Mouse (Mus musculus) T-helper 1 cell (primary cell): ENCODE results near the gene Slc9b2.

Experiments
- in situ Hi-C: fragments of 300-600 bp; cut with MboI, MseI; formaldehyde crosslinking; loops from one replicate; pipeline ENCODE4 v1.15.1; 2025; ENCODE audit warnings: high pct_unique_total_duplicates

Gene Slc9b2

DNA sequence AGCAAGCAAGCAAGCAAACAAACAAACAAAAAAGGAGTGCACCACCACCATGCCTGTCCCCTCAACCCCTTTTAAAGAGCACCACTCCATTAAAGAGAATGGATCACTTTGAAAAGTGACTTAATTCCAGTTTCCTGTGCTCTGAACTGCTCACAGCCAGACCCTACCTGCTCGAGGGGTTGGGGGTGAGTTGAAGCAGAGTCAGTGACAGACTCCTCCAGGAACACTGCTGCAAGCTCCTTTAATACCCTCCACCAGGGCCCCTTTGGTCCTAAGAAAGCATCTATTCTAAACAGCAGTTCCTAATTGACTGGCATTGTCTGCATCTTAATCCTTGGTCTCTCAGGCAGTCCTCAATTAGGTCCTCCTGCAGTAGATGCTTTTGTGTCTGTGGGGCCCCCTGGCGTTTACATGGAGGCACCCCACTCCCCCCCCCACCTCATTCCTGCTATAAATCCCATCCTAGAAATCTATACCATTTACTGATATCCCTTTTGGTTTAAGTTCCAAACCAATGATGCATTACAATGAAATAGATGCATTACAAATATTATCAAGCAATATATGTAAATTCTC is 5.5 kb downstream of the Slc9b2 start:
- in situ Hi-C loops: no loop called here

DNA sequence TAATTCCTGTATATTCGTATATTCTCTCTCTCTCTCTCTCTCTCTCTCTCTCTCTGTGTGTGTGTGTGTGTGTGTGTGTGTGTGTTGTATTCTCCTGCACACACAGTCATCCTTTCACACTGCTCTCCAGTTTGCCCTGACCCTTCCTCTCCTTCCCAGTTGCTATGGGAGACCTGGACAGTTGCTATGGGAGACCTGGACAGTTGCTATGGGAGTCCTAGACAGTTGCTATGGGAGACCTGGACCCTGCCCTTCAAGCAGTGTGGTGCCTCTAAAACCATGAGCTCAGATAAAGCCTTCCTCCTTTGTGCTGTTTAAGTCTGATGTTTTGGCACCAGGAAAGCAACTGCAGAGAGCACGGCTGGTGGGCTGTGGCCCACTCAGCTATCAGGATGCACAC is 6.2 kb downstream of the Slc9b2 start:
- in situ Hi-C loops: no loop called here

DNA sequence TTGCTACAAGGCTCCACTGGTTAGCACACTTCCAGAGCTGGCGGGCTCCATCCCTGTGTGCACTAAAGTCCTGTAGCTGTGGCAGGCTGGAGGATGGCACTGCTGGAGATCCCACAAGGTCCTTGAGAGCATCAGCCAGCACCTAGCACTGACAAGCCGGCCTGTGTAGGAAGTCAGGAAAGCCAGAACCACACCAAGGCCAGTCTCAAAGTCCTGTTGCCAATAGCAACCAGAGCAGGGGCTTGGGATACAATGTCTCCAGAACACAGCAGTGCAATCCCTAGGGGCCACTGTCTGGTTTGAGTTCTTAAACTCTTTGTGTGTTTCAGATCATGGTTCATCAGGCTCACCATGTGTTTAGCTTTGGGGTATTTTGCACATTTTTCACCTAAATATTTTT is 7.3 kb downstream of the Slc9b2 start:
- in situ Hi-C loops: no loop called here

DNA sequence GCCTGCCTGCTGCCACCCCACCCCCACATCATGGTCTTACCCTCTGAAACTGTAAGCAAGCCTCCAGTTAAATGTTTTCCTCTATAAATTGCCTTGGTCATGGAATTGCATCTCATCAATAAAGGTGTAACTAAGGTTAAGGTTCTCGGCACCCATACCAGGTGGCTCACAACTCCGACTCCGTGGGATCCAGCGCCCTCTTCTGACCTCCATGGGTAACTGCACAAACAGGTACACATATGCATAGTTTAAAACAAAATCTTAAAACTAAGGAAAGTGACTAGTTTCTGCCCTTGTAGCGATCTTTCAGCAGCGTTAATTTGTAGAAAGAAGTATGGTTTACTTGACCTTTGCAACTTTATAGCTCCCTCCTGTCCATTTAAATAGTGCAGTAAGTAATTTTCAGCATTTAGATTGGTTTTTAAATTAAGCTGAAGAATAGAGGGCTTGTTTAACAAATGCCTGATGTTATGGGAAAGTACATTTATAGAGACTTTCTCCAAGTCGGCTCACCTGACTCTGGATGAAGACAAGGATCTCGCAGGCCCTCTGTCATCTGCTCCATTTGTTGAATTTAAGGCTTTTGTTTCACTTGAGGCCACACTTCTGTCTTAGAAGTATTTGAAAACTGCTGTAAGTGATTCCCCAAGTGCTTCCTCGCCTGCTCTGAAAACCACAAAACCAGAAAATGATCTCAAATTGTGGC is 8.4 kb downstream of the Slc9b2 start:
- in situ Hi-C loops: no loop called here

DNA sequence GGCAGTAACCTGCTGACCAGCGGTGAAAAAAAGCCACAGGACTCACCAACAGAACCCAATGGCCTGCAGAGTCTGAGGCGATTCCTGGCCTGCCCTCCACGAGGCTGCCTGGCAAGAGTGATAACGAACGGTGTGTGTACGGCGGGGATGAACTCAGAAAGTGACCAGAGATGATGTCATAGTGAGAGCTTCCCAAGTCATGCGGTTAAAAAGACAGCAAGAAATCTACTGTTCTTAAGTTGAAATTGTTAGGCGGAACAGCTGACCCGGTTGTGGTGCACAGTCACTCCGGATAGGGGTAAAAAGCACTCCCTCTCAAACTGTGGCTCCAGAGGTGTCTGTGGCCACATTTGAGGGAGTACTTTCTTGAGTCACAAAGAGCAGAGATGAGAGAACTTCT is 10.8 kb downstream of the Slc9b2 start:
- in situ Hi-C loops: no loop called here

DNA sequence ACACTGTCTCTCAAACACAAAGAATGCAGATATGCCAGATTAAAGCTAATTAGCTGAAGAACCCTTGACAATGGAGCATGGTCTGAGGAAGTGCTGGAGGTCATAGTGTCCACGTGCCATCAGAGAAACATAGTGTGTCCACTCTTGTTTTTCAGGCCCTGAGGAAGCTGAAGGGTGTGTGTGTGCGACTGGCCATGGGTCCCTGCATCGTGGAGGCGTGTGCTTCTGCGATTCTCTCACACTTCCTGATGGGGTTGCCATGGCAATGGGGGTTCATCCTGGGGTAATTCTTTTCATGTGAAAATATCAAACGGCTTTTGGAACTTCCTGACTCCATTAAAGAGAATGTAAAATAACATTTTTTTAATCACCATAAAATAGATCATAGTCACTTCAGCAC is 16.9 kb downstream of the Slc9b2 start:
- in situ Hi-C loops: no loop called here

DNA sequence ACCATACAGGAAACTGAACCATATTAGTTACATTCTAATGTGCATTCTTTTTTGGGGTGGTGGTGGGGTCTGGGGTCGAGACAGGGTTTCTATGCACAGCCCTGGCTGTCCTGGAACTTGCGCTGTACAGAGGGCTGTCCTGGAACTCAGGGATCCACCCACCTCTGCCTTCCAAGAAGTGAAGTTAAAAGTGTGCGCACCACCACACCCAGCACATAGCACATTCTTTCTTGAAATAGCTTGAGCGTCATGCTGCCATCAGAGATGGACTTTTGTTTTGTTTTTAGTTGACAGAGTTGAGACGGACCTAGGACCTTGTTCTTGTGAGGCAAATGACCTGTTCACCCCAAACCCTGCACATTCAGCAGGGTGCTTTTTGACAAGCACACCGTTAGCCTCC is 19.7 kb downstream of the Slc9b2 start:
- in situ Hi-C loops: loop anchor here (5.0 kb wide), 1 partner anchor 35 kb away; no protein-coding TSS in a partner anchor

DNA sequence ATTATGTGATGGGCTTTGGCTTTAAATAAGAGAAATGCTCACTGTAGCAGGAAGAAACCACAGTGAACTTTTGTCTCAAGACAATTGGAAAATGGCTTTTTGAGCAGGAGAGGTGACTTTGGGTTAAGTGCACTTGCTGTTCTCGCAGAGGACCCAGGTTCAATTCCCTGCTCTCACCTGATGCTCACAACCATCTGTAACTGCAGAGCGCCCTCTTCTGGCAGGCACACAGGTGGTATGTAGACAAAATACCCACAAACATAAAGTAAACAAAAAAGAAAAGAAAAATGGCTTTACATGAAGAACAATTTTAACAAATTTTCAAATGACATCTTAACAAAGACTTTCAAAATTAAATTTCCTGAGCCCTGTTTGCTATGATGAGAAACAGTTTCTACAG is 20.1 kb downstream of the Slc9b2 start:
- in situ Hi-C loops: loop anchor here (5.0 kb wide), 1 partner anchor 35 kb away; no protein-coding TSS in a partner anchor

DNA sequence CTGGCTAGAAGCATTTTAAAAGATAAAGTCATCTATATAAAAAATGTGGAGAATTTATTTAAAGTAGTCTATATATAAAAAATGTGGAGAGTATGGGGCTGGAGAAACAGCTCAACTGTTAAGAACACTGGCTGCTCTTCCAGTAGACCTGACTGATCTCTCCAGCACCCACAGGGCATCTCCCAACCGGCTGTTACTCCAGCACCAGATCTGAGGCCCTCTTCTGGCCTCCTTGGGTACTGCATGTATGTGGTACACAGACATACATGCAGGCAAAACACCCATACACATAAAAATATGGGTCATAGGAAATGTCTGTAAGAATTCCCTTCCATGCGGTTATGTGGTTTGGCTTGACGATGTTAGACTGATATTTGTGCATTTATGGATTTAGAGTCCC is 21.1 kb downstream of the Slc9b2 start:
- in situ Hi-C loops: loop anchor here (5.0 kb wide), 1 partner anchor 36 kb away; no protein-coding TSS in a partner anchor

DNA sequence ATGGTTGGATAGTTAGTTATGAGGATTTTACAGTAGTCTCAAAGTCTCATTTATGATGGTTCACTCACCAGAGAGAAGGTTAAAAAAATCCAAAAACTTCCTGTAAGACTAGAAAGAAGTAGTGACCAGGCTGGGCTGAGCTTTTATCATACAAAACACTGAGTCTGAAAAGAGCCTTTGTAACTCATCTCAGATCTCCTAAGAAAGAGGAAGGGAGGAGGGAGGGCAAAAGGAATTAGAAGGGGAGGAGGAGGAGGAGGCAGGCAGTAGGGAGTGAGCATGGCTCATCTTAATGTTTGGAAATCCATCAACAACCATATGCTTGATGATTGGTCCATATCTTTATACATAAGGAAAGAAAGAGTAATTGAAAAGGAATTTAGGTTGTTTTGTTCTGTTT is 25.2 kb downstream of the Slc9b2 start:
- in situ Hi-C loops: no loop called here

DNA sequence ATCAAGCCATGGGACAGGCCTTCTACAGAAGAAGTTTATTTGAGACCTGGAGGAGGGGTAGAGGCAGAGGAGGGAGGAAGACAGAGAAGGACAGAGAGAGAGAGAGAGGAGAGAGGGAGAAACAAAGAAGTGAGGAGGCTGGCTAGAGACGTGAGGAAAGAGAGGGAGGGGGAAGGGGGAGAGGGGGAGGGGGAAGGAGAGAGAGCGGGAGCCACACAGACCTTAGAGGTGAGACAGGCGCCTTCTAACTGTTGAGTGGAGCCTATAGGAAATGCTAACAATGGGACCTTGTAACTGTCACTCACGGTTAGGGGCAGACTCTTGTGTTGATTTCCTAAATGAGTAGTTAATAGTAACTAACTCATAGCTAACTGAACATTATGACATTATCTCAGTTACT is 26.3 kb downstream of the Slc9b2 start:
- in situ Hi-C loops: no loop called here

DNA sequence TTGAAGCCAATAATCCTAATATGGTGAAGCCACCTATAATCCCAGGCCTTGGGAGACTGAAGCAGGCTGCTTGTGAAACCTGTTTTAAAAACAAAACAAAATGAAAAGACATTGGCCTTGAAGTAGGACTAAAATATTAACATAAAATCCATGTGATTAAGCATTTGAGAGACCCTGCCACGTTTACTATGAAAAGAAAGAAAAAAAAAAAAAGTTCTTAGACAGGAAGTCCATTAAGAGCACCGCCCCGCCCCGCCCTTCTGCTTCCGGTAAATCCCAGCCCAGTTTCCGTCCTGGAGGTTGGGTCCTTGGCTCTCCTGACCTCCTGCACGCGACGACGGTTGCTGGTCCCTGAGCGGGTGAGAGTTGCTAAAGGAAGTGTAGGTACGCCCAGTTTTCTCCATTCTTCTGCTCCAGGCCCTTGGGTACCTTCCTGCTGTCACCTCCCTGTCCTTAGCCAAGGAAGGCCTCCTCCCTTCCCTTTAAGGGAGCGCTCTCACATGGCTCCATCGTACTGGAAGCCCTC is 40.3 kb downstream of the Slc9b2 start, which contains the start of gene Slc9b1:
Slc9b1 (plus strand) TSS at position 291 of the 526 bp plus-strand sequence.
- in situ Hi-C loops: no loop called here

DNA sequence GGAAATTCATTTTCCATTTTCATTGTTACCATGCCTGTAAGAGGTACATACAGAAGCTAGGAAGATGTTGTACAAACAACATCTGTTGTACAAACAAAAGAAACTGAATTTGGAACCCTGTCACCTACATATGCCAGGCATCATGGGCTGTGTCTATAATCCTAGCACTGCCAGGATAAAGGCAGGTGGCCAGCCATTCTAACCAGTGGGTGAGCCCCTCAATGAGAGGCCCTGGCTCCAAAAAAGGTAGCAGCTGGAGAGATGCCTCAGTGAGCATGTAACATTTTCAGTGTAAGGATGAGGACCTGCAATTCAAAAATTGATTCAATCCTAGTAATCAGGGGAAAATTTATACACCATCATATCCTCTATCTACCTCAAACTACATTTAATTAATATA is 41.5 kb downstream of the Slc9b2 start:
- in situ Hi-C loops: no loop called here

DNA sequence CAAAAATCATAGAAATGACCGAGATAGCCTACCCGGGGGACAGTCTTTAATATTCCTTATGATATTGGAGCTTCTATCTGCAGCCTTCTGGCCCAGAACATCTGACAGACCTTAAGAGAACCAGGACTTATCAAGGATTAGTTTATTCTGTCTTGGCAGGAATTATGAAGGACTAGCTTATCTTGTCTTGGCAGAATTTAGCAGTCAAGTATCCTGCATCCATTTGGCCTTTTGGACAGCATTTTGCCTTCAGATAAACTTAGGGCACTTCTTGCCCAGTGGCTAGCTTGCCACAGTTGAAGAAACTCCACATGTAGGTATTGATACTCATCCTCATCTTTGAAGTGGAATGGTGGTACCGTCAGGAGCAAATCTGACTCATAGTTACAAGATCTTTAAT is 44.4 kb downstream of the Slc9b2 start:
- in situ Hi-C loops: loop anchor here (10.0 kb wide), 1 partner anchor 1577 kb away; no protein-coding TSS in a partner anchor

DNA sequence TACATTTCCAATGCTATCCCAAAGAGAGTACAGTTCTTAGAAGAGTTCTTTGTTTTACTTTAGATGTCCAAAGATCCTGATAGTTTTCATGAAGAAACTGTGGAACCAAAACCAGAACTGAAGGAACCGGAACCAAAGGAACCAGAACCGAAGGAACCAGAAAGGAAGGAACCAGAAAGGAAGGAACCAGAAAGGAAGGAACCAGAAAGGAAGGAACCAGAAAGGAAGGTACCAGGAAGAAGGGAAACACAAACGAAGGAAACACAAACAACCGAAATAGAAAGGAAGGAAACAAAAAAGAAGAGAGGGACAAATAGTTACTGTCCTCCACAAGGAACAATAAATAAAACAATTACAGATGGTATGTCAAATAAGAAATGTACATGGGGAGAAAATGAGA is 49.9 kb downstream of the Slc9b2 start:
- in situ Hi-C loops: loop anchor here (10.0 kb wide), 1 partner anchor 1583 kb away; no protein-coding TSS in a partner anchor

DNA sequence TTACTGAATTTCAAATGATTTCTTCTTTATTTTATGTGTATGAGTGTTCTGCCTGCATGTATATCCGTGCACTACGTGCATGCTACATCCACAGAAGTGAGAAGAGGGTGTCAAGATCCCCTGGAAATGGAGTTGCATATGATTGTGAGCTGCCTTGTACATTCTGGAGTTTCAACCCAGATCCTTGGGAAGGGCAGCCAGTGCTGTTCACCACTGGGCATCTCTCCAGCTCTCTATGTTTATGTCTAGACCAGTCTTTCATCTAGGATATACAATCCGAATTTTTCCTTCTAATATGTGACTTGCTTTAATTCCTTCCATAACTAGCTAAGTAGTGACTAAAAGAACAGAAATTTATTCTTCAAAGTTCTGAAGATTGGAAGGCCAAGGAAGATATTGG is 68.3 kb downstream of the Slc9b2 start:
- in situ Hi-C loops: no loop called here

DNA sequence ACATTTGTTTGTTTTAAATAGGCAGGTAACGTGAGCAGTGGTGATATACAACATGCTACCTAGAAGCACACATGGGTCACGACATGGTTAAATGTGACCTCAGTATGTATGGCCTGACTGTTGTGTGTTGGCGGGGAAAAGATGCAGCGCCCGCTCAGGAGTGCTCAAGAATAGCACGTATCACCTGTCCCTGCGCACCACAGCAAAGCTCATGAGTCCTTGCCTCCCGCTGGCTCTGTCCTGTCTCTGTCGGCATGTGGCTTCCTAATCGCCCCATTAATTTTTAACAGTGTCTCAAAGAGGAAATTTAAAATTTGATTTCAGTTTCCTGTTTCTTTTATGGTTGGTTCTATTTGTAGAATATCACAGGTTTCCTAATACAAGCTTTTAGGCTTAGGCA is 69.9 kb downstream of the Slc9b2 start:
- in situ Hi-C loops: no loop called here

DNA sequence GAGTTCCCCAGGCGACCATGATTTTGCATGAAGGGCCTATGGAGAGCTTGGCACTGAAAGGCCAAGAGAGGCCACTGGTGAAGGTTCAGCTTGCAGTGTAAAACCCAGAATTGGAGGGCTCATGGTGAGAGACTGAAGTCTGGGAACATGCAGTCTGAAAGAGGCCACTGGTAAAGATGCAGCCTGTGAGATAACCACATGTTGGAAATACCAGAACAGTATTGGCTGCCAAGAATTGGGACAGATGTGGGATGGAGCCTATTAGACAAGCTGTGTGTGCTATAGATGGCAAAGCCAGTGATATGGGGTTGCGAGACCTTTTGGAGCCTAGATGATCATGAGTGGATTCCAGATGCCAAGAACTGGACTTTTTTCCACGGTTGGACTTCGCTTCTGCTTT is 72.4 kb downstream of the Slc9b2 start:
- in situ Hi-C loops: no loop called here

DNA sequence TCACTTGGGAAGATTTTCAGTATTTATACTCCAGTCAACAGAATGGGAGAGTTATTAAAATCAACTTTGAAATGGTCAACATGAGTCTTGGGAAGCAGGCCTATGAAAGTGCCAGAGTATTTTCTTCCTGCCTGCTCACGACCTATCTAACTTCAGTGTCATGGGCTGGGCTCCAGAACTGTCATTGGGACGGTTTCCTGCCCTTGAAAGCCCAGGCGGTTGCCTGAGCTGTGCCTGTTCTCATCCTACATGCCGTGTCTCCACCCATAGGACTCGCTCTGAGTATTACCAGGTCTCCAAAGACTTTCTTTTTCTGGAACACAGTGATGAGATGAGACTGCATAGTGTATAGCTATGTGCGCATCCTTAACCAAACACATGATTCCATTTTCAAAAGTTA is 85.7 kb downstream of the Slc9b2 start:
- in situ Hi-C loops: loop anchor here (5.0 kb wide), 1 partner anchor 111 kb away; the partner anchor contains the start of gene Bdh2
